Mouse (Mus musculus) ES-Bruce4 (cell line): Measurements from ENCODE around the gene Mark4. TPM values are rescaled to one million over a fixed set of nuclear protein-coding genes. Genes with fewer than 3 reads are reported as not detected.

Experiments
- H3K27ac ChIP-seq: 2 replicates; pipeline ENCODE4 v1.5.1; 2012; ENCODE audit warnings: low read length, inconsistent platforms; ENCODE audit not compliant: insufficient read depth
- H3K27me3 ChIP-seq: 2 replicates; pipeline ENCODE4 v1.6.1; 2012; ENCODE audit warnings: mild to moderate bottlenecking, low read length, inconsistent platforms; ENCODE audit not compliant: control insufficient read depth, poor library complexity, insufficient read depth, severe bottlenecking
- H3K36me3 ChIP-seq: 2 replicates; pipeline ENCODE4 v1.6.1; 2012; ENCODE audit warnings: inconsistent platforms, mild to moderate bottlenecking, low read length, moderate library complexity; ENCODE audit not compliant: control insufficient read depth, poor library complexity, insufficient read depth, severe bottlenecking
- H3K4me1 ChIP-seq: one replicate; pipeline ENCODE4 v1.8.1; 2011; ENCODE audit warnings: low read length; ENCODE audit not compliant: control insufficient read depth, insufficient read depth
- H3K4me3 ChIP-seq: 2 replicates; pipeline ENCODE4 v1.5.1; 2011; ENCODE audit warnings: low read depth, mild to moderate bottlenecking, low read length
- H3K9ac ChIP-seq: 2 replicates; pipeline ENCODE4 v1.6.1; 2012; ENCODE audit warnings: low read depth, mild to moderate bottlenecking, inconsistent platforms; ENCODE audit not compliant: poor library complexity, severe bottlenecking
- H3K9me3 ChIP-seq: replicated peaks from 2 replicates; pipeline ENCODE4 v1.6.1; 2012; ENCODE audit warnings: mild to moderate bottlenecking, low read length, inconsistent platforms; ENCODE audit not compliant: control insufficient read depth, poor library complexity, insufficient read depth, severe bottlenecking
- CTCF ChIP-seq: IDR thresholded peaks from one replicate; pipeline ENCODE4 v1.8.1; 2011; ENCODE audit warnings: low read depth, low read length
- EP300 ChIP-seq: IDR thresholded peaks from 2 replicates; pipeline ENCODE4 v1.6.1; 2011; ENCODE audit warnings: low read depth, low read length; ENCODE audit not compliant: insufficient read depth
- POLR2A ChIP-seq: IDR thresholded peaks from one replicate; pipeline ENCODE4 v1.8.1; 2011; ENCODE audit warnings: low read length; ENCODE audit not compliant: insufficient read depth
- polyA plus RNA-seq: library from polyadenylated mRNA; stranded (reverse); fragments of >200 nt; gene quantifications from 2 replicates; pipeline ENCODE4 v1.2.4, GENCODE M21; 2011; ENCODE audit warnings: low read depth; ENCODE audit not compliant: missing spikeins, insufficient read depth, insufficient read length

Mark4 gene
- polyA plus RNA-seq, 1 experiment, result 33.3 TPM

DNA sequence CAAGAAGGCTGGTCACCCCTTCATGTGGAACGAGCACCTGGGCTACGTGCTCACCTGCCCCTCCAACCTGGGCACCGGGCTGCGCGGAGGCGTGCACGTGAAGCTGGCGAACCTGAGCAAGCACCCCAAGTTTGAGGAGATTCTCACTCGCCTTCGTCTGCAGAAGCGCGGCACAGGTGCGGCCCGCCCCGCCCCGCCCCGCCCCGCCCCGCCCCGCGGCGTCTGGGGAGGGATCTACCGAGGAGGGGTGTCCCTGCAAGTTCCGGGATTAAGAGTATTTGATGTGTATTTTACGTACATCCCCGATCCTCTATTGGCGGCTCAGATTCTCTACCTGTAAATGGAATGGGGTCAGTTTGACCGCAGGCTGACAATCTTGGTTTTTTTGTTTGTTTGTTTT, 38.5 kb downstream of the Mark4 start:
- TF ChIP-seq EP300 (no peak), CTCF (no peak), POLR2A (no peak)
- H3K36me3 ChIP-seq, result no peaks in the 10 kb centered on the region
- H3K9ac ChIP-seq, result peak overlapping the region; percentile 8; the same call in 1 of the 2 replicates
- no peaks in the 10 kb centered on the region for H3K4me1 ChIP-seq
- no peaks in the 10 kb centered on the region; the same call in 1 of the 2 replicates for H3K27me3 ChIP-seq
- H3K9me3 ChIP-seq, result no peaks in the 10 kb centered on the region
- H3K4me3 ChIP-seq, result peak overlapping the region; percentile 68
- H3K27ac ChIP-seq, result no peak overlapping the region

DNA sequence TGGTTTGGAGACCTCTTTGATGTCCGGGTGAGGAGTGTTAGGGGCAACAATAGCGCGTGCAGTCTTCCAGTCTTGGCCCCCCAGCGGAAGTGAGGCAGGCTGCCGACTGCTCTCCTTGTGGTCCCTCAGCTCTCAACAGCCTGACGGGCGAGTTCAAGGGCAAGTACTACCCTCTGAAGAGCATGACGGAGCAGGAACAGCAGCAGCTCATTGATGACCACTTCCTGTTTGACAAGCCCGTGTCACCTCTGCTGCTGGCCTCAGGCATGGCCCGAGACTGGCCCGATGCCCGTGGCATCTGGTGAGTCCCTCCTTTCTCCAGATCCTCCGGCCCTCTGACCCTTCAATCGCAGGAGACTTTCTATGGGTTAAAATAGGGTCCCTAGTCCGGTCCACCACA, 42.0 kb downstream of the Mark4 start:
- TF ChIP-seq POLR2A (no peak), EP300 (no peak), CTCF (no peak)
- Histone ChIP-seq H3K9ac (no peak overlapping the region), H3K27me3 (no peaks in the 10 kb centered on the region), H3K36me3 (no peaks in the 10 kb centered on the region), H3K9me3 (no peaks in the 10 kb centered on the region), H3K4me3 (no peak overlapping the region), H3K27ac (no peak overlapping the region), H3K4me1 (no peaks in the 10 kb centered on the region)

DNA sequence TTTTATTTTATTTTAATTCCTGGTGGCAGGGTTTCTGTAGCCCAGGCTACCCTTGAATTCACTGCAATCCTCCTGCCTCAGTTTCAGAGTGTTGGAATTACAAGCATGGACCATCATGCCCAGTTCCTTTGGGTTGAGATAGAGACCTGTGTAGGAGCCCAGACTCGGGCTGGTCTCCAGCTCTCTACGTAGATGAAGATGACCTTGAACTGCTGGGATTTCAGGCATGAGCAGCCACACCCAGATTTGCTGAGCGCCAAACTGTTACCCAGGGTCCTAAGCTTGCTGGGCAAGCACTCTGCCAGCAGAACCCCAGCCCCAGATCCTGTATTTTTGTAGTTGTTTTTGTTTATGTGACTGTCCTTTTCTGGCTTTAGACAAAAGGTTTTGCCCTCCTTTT, 45.1 kb downstream of the Mark4 start:
- Histone ChIP-seq H3K9me3 (no peaks in the 10 kb centered on the region), H3K4me1 (no peaks in the 10 kb centered on the region), H3K27me3 (no peaks in the 10 kb centered on the region), H3K36me3 (no peaks in the 10 kb centered on the region), H3K27ac (no peak overlapping the region), H3K9ac (no peak overlapping the region), H3K4me3 (no peak overlapping the region)
- TF ChIP-seq CTCF (no peak), POLR2A (no peak), EP300 (no peak)

DNA sequence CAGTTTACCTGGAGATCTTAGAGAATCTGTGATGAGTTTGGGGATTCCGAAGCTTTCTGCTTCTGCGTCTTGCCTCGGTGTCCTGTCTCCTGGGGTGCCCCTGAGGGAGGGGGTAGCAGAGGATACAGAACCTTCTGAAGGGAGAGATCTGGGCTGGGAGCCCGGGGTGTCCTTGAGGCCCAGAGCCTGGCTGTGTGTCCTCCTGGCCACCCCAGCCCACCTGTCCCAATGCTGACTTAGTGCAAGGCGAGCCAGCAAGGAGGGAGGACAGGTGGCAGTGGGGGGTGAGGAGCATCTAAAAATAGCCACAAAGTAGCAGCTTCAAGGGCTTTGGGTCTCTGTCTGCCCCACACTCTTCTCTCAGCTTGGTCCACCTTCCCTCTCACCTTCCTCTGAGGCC, 46.8 kb downstream of the Mark4 start:
- Histone ChIP-seq H3K4me3 (no peak overlapping the region), H3K27ac (no peak overlapping the region), H3K4me1 (no peaks in the 10 kb centered on the region), H3K9ac (no peak overlapping the region), H3K9me3 (no peaks in the 10 kb centered on the region), H3K27me3 (no peaks in the 10 kb centered on the region), H3K36me3 (no peaks in the 10 kb centered on the region)
- no peak for TF ChIP-seq CTCF
- no peak for TF ChIP-seq POLR2A
- no peak for TF ChIP-seq EP300

- TF ChIP-seq EP300, result no peak
- no peak for TF ChIP-seq CTCF
- TF ChIP-seq POLR2A, result no peak
- no peaks in the 10 kb centered on the region for H3K4me1 ChIP-seq
- H3K27ac ChIP-seq, result no peak overlapping the region
- H3K9ac ChIP-seq, result no peak overlapping the region
- no peaks in the 10 kb centered on the region for H3K36me3 ChIP-seq
- no peaks in the 10 kb centered on the region for H3K27me3 ChIP-seq
- no peak overlapping the region for H3K4me3 ChIP-seq
- no peaks in the 10 kb centered on the region for H3K9me3 ChIP-seq
Observed at GRCm38 (mm10) chr7:19410766-19411344, 47.8 kb downstream of the Mark4 start.

DNA sequence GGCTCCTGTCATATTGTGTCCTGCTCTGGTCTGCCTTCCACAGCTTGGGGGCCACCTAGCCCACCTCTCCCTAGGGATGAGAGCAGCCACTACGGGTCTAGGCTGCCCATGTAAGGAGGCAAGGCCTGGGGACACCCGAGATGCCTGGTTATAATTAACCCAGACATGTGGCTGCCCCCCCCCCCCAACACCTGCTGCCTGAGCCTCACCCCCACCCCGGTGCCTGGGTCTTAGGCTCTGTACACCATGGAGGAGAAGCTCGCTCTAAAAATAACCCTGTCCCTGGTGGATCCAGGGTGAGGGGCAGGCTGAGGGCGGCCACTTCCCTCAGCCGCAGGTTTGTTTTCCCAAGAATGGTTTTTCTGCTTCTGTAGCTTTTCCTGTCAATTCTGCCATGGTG, 48.9 kb downstream of the Mark4 start:
- Histone ChIP-seq H3K4me3 (no peak overlapping the region), H3K36me3 (no peaks in the 10 kb centered on the region), H3K9ac (no peak overlapping the region), H3K4me1 (no peaks in the 10 kb centered on the region), H3K9me3 (no peaks in the 10 kb centered on the region), H3K27ac (no peak overlapping the region), H3K27me3 (no peaks in the 10 kb centered on the region)
- TF ChIP-seq CTCF (no peak), POLR2A (no peak), EP300 (no peak)
